Mouse (Mus musculus) regulatory T cell (primary cell): ENCODE measurements around the gene Cnnm2.

Experiments used
- in situ Hi-C: fragments of 300-600 bp; cut with MboI, MseI; formaldehyde crosslinking; loops from one replicate; pipeline ENCODE4 v1.15.1; 2025; ENCODE audit warnings: high pct_unique_total_duplicates

Gene Cnnm2

DNA sequence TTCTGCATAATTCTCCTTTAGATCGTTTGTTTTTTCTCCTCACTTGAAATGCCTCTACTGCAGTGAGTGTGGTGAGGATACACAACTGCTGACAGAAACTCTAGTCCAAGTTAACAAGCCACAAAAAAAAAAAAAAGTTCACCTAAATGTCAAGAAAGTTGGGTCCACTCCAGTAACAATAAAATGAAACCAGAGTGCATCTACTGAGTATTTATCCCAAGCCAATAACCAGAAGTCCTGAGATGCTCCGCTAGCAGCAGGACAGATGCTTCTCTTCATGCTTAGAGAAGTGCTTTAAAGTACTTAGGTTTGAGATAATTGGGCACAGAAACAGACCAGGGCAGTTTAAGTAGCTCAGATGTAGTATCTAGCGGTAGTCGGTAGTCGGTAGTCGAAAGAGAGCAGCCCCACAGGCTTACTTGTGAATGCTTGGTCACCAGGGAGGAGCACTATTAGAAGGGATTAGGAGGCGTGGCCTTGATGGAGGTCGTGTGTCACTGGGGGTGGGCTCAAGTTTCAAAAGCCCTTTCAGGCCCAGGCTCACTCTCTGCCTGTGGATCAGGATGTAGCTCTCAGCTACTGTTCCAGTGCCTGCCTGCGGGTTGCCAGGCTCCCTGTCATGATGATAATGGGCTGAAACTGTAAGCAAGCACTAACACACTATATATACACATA is 154.1 kb downstream of the Cnnm2 start:
- in situ Hi-C loops: no loop called here

DNA sequence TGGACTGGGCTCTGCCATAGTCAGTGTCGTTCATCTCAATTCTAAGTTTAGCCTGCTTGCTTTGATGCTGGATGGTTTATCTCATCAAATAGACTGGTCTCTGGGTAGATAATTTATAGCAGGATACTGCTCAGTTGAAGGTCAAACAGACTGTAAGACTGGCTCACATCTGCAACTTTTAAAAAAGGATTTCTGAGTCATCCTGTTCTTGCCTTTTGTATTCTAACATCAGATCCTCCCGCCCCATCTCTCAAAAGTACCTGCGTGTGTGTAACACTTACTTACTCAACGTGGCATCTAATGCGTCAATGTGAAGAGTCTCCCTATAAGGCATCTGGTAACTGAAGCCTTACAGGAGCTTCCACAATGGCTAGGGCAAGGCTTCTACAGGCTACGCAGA is 159.2 kb downstream of the Cnnm2 start:
- in situ Hi-C loops: no loop called here

- in situ Hi-C loops: no loop called here
Observed at GRCm38 (mm10) chr19:46926357-46926756, 165.0 kb downstream of the Cnnm2 start.

DNA sequence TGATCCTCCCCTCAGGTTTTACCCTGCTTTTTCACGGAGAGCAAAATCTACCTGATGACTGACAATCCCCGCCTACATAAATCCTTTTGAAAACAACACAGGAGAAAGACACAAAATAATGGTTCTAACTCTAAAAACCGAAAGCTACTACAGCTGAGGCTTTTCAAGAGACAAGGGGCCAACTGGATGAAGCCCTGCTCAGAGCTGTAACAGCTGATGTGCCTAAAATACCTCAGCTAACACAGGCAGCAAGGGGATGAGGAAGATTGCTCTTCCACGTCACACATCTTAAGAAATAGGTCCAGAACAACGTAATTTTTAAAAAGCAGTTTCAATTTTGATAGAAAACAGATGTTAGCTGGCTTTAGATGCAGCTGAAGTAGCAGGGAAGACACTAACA is 165.6 kb downstream of the Cnnm2 start:
- in situ Hi-C loops: no loop called here

- in situ Hi-C loops: no loop called here
Observed at GRCm38 (mm10) chr19:46928136-46928535, 166.7 kb downstream of the Cnnm2 start.

- in situ Hi-C loops: no loop called here
Observed at GRCm38 (mm10) chr19:46929044-46929587, 167.7 kb downstream of the Cnnm2 start.
